Mouse (Mus musculus) adrenal gland, adult 2 months (tissue): ENCODE results near the gene Rhobtb3. TPM values are rescaled to one million over a fixed set of nuclear protein-coding genes. Genes with fewer than 3 reads are reported as not detected.
"Not testable (repeated sequence)": the region's sequence is repeated elsewhere in the genome, so short reads cannot be mapped to it uniquely, and the experiment has no call there.

Source experiments
- DNase-seq: peaks from one replicate; pipeline ENCODE4 v3.0.0; 2021
- polyA plus RNA-seq: library from polyadenylated mRNA; depleted of rRNA; stranded (reverse); fragments of >200 nt; gene quantifications from 2 replicates; pipeline ENCODE4 v1.2.3, GENCODE M21; 2012
- total RNA-seq, 2 experiments: library from RNA; stranded (reverse); gene quantifications; 2 replicates each; pipeline ENCODE4 v1.2.3; 2021

The Rhobtb3 gene
- total and polyA plus RNA-seq, 3 experiments = 3.6 to 11.8 (median 5.8) TPM

GRCm38 (mm10) chr13:75929071-75929470 lies 14.7 kb downstream of the Rhobtb3 start:
- not testable (repeated sequence) for DNase-seq

DNA sequence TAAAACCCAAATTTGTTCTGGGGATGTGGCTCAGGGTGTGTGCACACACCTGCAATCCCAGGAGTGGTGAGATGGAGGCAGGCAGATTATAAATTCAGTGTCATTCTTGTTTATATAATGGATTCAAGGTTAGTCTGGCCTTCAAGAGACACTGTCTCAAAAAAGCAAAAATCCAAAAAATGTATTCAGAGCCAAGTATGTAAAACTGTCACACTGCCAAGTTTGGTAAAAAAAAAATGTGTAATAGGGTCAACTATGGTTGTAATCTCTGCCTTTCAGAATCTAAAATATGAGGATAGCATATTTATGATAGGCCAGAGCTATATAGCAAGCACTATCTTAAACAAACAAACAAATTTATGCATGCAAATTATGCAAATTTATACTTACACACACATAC lies 15.8 kb downstream of the Rhobtb3 start:
- DNase-seq = no peak

GRCm38 (mm10) chr13:75914151-75914550 lies 29.6 kb downstream of the Rhobtb3 start:
- DNase-seq = no peak

- DNase-seq = no peak
Measured at GRCm38 (mm10) chr13:75908187-75908586, 35.5 kb downstream of the Rhobtb3 start.

DNA sequence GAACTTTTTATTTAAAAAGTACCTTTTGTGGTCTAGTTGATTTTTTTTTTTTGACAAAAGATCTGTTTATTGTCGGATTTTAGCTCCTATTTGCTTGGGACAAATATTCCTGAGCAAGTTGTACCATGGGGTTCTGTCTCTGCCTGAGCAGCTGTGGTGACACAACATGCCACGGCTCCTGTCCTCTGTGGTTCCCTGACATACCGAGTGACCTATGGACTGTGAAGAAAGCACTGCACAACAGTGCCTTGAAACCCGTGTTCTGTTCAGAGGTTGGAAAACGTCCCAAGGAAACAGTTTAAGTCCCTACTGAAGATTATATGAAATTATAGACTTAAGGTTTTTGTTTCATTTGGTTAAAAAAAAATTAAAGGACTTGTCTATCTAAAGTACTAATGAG lies 36.6 kb downstream of the Rhobtb3 start:
- no peak for DNase-seq

GRCm38 (mm10) chr13:75904660-75905059 lies 39.1 kb downstream of the Rhobtb3 start:
- no peak for DNase-seq

GRCm38 (mm10) chr13:75900928-75901327 lies 42.8 kb downstream of the Rhobtb3 start:
- not testable (repeated sequence) for DNase-seq

- no peak for DNase-seq
Measured at GRCm38 (mm10) chr13:75892876-75893275, 50.8 kb downstream of the Rhobtb3 start.

DNA sequence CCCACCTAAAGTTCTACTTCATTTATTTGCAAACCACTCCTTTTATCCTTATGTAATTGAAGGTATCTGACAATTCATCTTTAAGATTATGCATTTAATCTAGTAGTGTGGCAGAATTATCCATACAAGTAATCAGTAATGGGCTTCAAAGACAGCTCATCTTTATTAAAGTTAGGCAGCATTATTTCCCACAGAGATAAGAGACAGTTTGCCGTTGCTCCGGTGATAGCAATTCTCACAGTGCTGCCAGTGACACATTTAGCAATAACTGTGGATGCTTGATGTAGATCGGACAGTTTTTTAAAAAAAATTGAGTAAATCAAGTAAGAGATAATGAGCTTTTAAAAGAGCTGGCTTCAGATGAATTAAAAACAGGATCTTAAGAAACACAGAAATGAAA lies 51.4 kb downstream of the Rhobtb3 start:
- DNase-seq = no peak

DNA sequence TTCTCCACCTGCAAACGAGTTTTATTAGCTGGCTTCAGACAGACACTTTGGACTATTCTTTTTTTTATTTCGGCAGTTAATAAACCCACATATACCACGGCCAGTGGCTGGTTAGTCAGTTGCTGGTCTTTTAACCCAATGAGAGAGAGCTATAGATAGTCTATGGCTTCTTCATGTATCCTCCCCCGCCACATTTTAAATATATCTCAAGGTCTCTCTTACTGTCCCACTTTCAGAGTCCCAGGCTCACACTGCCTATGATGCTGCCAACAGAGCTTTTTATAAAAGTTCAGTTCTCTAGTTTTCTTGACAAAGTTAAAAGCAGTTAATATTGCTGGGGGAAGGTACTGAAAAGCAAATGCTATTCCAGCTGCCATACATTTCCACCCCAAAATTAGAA lies 51.9 kb downstream of the Rhobtb3 start:
- DNase-seq = no peak

DNA sequence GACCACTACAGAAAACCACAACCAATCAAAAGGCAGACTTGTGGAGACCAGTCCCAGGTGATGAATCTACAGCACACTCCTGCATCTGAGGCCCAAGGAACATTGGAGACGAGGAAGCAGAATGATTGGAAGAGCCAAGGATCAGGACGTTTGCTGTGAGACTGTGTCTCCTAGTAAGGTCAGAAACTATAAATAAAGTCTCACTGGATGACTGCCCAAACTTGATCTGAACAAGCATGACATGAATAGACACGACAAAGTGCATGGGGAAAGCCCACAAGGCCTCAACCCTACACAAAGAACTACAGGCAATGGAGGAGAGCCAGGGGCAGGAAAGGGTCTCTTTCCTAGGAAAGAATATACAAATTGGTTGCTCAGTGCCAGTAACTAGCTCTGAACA lies 59.9 kb downstream of the Rhobtb3 start:
- no peak for DNase-seq

- DNase-seq = no peak
Measured at GRCm38 (mm10) chr13:75880501-75880900, 63.2 kb downstream of the Rhobtb3 start.

DNA sequence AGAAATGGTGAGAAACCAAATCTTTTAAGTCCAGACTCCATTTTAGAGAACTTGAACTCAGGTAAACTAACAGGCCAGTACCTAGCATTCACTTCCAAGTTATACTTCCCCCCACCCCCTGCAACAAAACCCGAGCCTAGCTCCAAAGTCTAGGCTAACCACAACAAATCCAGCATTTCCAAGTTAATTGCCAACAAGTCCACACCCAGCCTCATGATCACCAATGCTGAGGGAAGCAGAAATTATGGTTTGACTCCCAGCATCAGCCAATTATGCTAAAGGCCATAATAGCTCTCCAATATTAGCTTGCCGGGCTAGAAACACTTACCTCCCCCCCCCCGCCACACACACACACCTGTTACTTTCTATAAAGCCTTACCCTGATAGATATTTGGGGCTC lies 64.0 kb downstream of the Rhobtb3 start:
- no peak for DNase-seq

GRCm38 (mm10) chr13:75877907-75878306 lies 65.8 kb downstream of the Rhobtb3 start:
- peak; percentile 37 for DNase-seq

DNA sequence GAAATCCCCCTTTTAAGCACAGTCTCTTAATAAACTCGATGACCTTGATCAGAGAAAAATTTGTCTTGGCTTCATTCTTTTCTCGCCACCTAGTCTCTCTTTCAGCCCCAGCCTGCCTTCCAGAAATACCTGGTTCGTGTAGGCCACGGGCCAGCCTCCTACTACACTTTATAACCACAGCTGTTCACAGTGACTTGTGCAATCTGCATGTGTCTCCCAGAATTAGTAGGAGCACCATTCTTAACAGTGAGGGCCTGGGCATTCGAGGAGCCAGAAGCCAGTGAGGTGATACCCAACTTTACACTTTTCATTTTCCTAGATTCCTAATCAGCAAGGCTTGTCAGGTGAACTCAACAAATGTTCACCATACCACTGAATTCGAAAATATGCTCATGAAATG lies 67.1 kb downstream of the Rhobtb3 start:
- no peak for DNase-seq

DNA sequence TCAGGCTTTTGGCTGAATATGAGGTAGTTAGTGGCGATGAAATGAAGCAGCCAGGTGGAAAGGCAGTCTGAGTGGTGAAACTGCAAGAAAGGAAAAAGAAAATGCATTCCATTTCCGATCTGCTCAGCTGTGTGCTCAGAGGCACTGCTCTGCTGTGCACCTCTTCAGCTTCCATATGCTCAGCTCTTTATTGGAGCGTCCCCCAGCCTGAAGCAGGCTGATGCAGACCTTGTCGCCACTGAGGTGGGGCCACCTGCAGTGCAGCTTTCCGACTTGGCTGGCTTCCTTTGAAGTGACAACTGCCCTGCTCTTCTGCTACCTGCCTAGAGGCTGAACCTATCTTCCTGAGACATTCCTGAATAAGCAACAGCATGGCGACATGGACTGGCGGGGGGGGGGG lies 67.5 kb downstream of the Rhobtb3 start:
- not testable (repeated sequence) for DNase-seq

GRCm38 (mm10) chr13:75874608-75875376 lies 68.9 kb downstream of the Rhobtb3 start:
- DNase-seq = no peak

DNA sequence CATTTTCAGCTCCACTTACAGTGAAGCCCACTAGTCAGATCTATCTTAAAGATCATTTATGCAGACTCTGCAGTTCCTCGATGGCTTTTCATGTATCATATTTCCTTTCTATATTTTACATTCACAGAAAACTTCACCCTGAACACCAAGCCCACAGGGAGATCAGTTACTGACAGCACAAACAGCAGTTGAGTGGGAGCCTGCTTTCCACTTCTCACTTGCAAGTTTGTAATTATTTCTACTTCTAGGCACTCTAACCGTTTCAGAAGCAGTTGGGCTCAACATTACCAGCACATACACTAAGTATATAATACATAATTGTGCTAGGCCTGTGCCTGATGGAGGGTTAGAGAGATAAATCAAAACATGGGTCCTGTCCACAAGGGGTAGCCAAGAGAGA lies 75.8 kb downstream of the Rhobtb3 start:
- no peak for DNase-seq

- no peak for DNase-seq
Measured at GRCm38 (mm10) chr13:75865486-75866184, 78.1 kb downstream of the Rhobtb3 start.

- no peak for DNase-seq
Measured at GRCm38 (mm10) chr13:75859264-75859844, 84.4 kb downstream of the Rhobtb3 start.

DNA sequence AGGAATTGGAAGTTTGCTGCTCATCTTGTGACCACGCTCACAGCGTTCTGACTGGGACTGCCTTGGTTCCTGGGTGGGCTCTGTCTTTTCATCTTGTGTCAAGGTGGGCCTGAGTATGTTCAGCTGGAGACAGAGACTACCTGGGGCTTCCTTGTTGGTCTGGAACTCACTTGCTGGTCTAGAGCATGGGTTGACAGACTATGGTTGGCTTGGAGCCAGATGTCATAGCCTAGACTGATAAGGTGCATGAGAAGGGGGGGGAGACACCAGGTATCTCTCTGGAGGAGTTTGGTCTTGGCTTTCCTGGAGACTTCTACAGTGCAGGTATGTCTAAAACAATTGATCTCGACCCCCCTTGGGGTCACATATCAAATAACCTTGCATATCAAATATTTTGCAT lies 90.6 kb downstream of the Rhobtb3 start:
- no peak for DNase-seq

DNA sequence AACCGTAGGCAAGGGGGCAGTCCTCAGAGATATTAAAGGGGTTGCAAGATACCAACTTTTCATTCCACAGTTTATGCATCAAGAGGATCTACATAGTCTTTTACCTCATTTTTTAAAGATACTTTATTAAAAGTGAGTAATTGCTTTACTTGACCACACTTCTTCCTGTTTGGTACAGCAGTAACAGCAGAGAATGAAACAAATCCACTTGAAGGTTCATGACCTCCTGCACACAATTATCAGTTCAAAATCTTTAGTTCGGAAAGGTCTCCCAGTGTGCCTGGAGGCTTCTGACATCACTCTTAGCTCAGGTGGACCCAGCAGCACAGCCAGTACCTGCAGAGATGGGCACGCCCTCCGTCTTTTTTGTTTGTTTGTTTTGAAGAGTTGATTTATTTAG lies 91.7 kb downstream of the Rhobtb3 start:
- no peak for DNase-seq

DNA sequence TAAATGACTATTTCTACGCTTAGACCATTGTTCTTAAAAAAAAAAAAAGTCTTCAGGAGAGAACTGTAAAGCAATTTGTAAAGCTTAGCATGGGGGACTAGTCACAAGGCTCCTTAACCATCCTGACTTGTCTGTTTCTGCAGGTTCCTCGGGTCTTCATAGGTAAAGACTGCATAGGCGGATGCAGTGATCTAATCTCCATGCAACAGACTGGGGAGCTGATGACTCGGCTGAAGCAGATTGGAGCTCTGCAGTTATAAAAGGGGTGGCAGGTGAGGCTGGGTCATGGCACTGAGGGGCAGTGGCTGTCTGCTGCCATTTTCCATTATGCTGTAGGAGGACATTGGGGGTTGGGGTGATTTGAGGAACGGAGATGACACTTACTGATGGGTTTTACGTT lies 96.7 kb downstream of the Rhobtb3 start:
- DNase-seq = no peak
